Mouse (Mus musculus) cerebellum, adult 2 months (tissue): ENCODE measurements around the gene Rab3c.

ENCODE experiments used
- CTCF ChIP-seq: fragments of 200-500 bp; IDR thresholded peaks from 2 replicates; pipeline ENCODE4 v1.5.1; 2011; ENCODE audit warnings: low read depth, mild to moderate bottlenecking, control low read depth, low read length, moderate library complexity, borderline replicate concordance; ENCODE audit not compliant: insufficient read depth
- POLR2A ChIP-seq: fragments of 200-500 bp; IDR thresholded peaks from 2 replicates; pipeline ENCODE4 v1.6.1; 2011; ENCODE audit warnings: low read length, control low read depth, borderline replicate concordance; ENCODE audit not compliant: insufficient read depth

DNA sequence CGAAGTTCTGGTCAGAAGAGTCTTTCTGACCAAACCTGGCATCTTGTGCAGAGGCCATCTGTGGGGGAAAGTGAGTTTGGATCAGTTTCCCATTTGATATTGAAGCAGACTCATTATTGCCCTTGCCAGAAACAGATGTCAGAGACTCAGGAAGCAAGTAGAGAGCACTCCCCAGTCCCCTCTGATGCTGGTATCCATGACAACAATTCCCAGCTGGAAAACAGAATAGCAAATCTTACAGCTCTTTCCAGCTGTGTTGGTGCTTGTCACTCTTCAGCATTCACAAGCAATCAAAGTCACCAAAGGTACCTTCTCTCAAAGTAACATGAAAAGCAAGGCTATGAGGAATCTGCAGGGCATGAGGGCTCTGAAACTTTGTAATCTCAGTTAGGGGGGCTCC is 20.1 kb downstream of the Rab3c start:
- TF ChIP-seq CTCF (no peak), POLR2A (no peak)
